Mouse (Mus musculus) forebrain, embryonic 11.5 days (tissue): Measurements from ENCODE around the gene Lhfp. TPM values are rescaled to one million over a fixed set of nuclear protein-coding genes. Genes with fewer than 3 reads are reported as not detected.
"Not testable (repeated sequence)": the region's sequence is repeated elsewhere in the genome, so short reads cannot be mapped to it uniquely, and the experiment has no call there.

Experiments used
- ATAC-seq: fragments of 200-750 bp; cut with Nextera tagmentation; replicated peaks from 2 replicates; pipeline ENCODE4 v1.8.0; 2017; ENCODE audit warnings: moderate TSS enrichment; ENCODE audit not compliant: low FRiP score
- DNase-seq: peaks from one replicate; pipeline ENCODE4 v3.0.0-alpha.2; 2017; ENCODE audit warnings: low spot score
- H3K27ac ChIP-seq: fragments of 300-500 bp; sonication (generic); 2 replicates; pipeline ENCODE4 v1.5.1; 2014; ENCODE audit warnings: low read depth, low read length
- H3K27me3 ChIP-seq: fragments of 300-500 bp; sonication (generic); 2 replicates; pipeline ENCODE4 v1.6.1; 2014; ENCODE audit warnings: mild to moderate bottlenecking, low read length, mixed read lengths; ENCODE audit not compliant: control insufficient read depth, insufficient read depth
- H3K36me3 ChIP-seq: fragments of 300-500 bp; sonication (generic); 2 replicates; pipeline ENCODE4 v1.6.1; 2014; ENCODE audit warnings: mild to moderate bottlenecking, low read length, moderate library complexity, mixed read lengths; ENCODE audit not compliant: control insufficient read depth, insufficient read depth
- H3K4me1 ChIP-seq: fragments of 300-500 bp; sonication (generic); replicated peaks from 2 replicates; pipeline ENCODE4 v1.6.1; 2014; ENCODE audit warnings: low read length, mixed read lengths; ENCODE audit not compliant: control insufficient read depth, insufficient read depth
- H3K4me2 ChIP-seq: fragments of 300-500 bp; sonication (generic); 2 replicates; pipeline ENCODE4 v1.6.1; 2014; ENCODE audit warnings: low read depth, mild to moderate bottlenecking, low read length, moderate library complexity, mixed read lengths; ENCODE audit not compliant: severe bottlenecking
- H3K4me3 ChIP-seq: fragments of 300-500 bp; sonication (generic); 2 replicates; pipeline ENCODE4 v1.5.1; 2014; ENCODE audit warnings: low read depth, low read length
- H3K9ac ChIP-seq: fragments of 300-500 bp; sonication (generic); 2 replicates; pipeline ENCODE4 v1.6.1; 2014; ENCODE audit warnings: low read length
- H3K9me3 ChIP-seq: fragments of 300-500 bp; sonication (generic); 2 replicates; pipeline ENCODE4 v1.6.1; 2016; ENCODE audit warnings: low read length, mixed read lengths; ENCODE audit not compliant: control insufficient read depth
- WGBS: fragments of 180-500 bp; shearing (Covaris S2); extraction: QIAGEN DNeasy Blood & Tissue Kit; methylation state at CpG from one replicate; pipeline ENCODE4 v1.1.7; 2014; 5-methylcytosine and 5-hydroxymethylcytosine counted together
- polyA plus RNA-seq: library from polyadenylated mRNA; unstranded; fragments of >200 nt; fragmentation: Nextera tagmentation; extraction: Ambion mirVana; gene quantifications from 2 replicates; pipeline ENCODE4 v1.2.1, GENCODE M21; 2014

Lhfp gene
- polyA plus RNA-seq, 1 experiment from 2014 or later = 24.8 TPM

GRCm38 (mm10) chr3:53109879-53110278 lies 68.6 kb downstream of the Lhfp start:
- WGBS = 59% methylated on average over 3 of the region's 3 CpGs
- Histone ChIP-seq H3K9ac (no peak overlapping the region), H3K4me2 (no peak overlapping the region)

GRCm38 (mm10) chr3:53112048-53112447 lies 70.7 kb downstream of the Lhfp start:
- 87% methylated on average over 7 of the region's 7 CpGs for WGBS
- H3K4me3 ChIP-seq = no peak overlapping the region
- H3K27ac ChIP-seq = no peak overlapping the region
- no peak for ATAC-seq
- H3K9me3 ChIP-seq = peaks cover 4% of the 10 kb centered on the region; the same call in 1 of the 2 replicates
- no peak for DNase-seq
- H3K36me3 ChIP-seq = no peaks in the 10 kb centered on the region
- no peak overlapping the region for H3K4me2 ChIP-seq
- H3K27me3 ChIP-seq = no peaks in the 10 kb centered on the region
- 0 out of 2 replicates have a peak, but pooled peaks cover 3% of the 10 kb centered on the region for H3K4me1 ChIP-seq
- no peak overlapping the region for H3K9ac ChIP-seq

More at GRCm38 (mm10) chr3:53109879-53110278, 68.6 kb downstream of the Lhfp start:
- Histone ChIP-seq H3K27ac (no peak overlapping the region), H3K36me3 (no peaks in the 10 kb centered on the region), H3K4me1 (0 out of 2 replicates have a peak, but pooled peaks cover 3% of the 10 kb centered on the region), H3K27me3 (no peaks in the 10 kb centered on the region), H3K4me3 (no peak overlapping the region), H3K9me3 (peaks cover 4% of the 10 kb centered on the region; the same call in 1 of the 2 replicates)
- DNase-seq = no peak
- no peak for ATAC-seq

- H3K27me3 ChIP-seq, H3K4me1 ChIP-seq, H3K9ac ChIP-seq, DNase-seq, ATAC-seq, H3K9me3 ChIP-seq, H3K36me3 ChIP-seq, H3K27ac ChIP-seq, H3K4me2 ChIP-seq, H3K4me3 ChIP-seq: not testable (repeated sequence)
- WGBS = 70% methylated on average over 3 of the region's 9 CpGs
These were observed 77.4 kb downstream of the Lhfp start for GRCm38 (mm10) chr3:53118755-53119154.

GRCm38 (mm10) chr3:53119978-53120377 lies 78.7 kb downstream of the Lhfp start:
- H3K27me3 ChIP-seq = no peaks in the 10 kb centered on the region
- 93% methylated on average over 6 of the region's 6 CpGs for WGBS
- ATAC-seq = no peak

GRCm38 (mm10) chr3:53125495-53125894 lies 84.2 kb downstream of the Lhfp start:
- Histone ChIP-seq H3K4me1 (no peaks in the 10 kb centered on the region), H3K4me3 (no peak overlapping the region), H3K9ac (no peak overlapping the region), H3K9me3 (no peaks in the 10 kb centered on the region), H3K27ac (no peak overlapping the region), H3K36me3 (no peaks in the 10 kb centered on the region), H3K27me3 (no peaks in the 10 kb centered on the region), H3K4me2 (no peak overlapping the region)
- no peak for DNase-seq
- no peak for ATAC-seq
- 72% methylated on average over 8 of the region's 8 CpGs for WGBS

More at GRCm38 (mm10) chr3:53119978-53120377, 78.7 kb downstream of the Lhfp start:
- no peaks in the 10 kb centered on the region for H3K9me3 ChIP-seq
- H3K4me2 ChIP-seq = no peak overlapping the region
- H3K4me3 ChIP-seq = no peak overlapping the region
- H3K36me3 ChIP-seq = no peaks in the 10 kb centered on the region
- H3K27ac ChIP-seq = no peak overlapping the region
- DNase-seq = no peak
- H3K4me1 ChIP-seq = no peaks in the 10 kb centered on the region
- H3K9ac ChIP-seq = no peak overlapping the region

- Histone ChIP-seq H3K4me1 (no peaks in the 10 kb centered on the region), H3K4me2 (no peak overlapping the region), H3K9ac (no peak overlapping the region), H3K9me3 (no peaks in the 10 kb centered on the region; the same call in 1 of the 2 replicates), H3K4me3 (no peak overlapping the region), H3K27me3 (no peaks in the 10 kb centered on the region), H3K27ac (no peak overlapping the region), H3K36me3 (no peaks in the 10 kb centered on the region)
- WGBS = 96% methylated on average over 2 of the region's 2 CpGs
- no peak for ATAC-seq
- no peak for DNase-seq
These were observed 97.5 kb downstream of the Lhfp start for GRCm38 (mm10) chr3:53138785-53139184.

- Histone ChIP-seq H3K36me3 (no peaks in the 10 kb centered on the region), H3K4me3 (no peak overlapping the region), H3K4me2 (no peak overlapping the region), H3K9me3 (no peaks in the 10 kb centered on the region; the same call in 1 of the 2 replicates), H3K9ac (no peak overlapping the region), H3K27ac (no peak overlapping the region), H3K4me1 (no peaks in the 10 kb centered on the region), H3K27me3 (no peaks in the 10 kb centered on the region)
- DNase-seq (no peak), ATAC-seq (no peak)
These were observed 97.9 kb downstream of the Lhfp start for GRCm38 (mm10) chr3:53139205-53139604.

- no peaks in the 10 kb centered on the region; the same call in 1 of the 2 replicates for H3K9me3 ChIP-seq
- no peak for ATAC-seq
- WGBS = 87% methylated on average over 5 of the region's 5 CpGs
These were observed 98.3 kb downstream of the Lhfp start for GRCm38 (mm10) chr3:53139642-53140041.

GRCm38 (mm10) chr3:53142528-53142927 lies 101.2 kb downstream of the Lhfp start:
- ATAC-seq (no peak), DNase-seq (no peak)
- H3K4me1 ChIP-seq = no peaks in the 10 kb centered on the region
- H3K27ac ChIP-seq = no peak overlapping the region
- no peaks in the 10 kb centered on the region for H3K9me3 ChIP-seq
- no peaks in the 10 kb centered on the region for H3K27me3 ChIP-seq
- WGBS = 59% methylated on average over 9 of the region's 9 CpGs
- H3K4me2 ChIP-seq = no peak overlapping the region
- no peak overlapping the region for H3K9ac ChIP-seq
- H3K36me3 ChIP-seq = no peaks in the 10 kb centered on the region
- H3K4me3 ChIP-seq = no peak overlapping the region

More at GRCm38 (mm10) chr3:53139642-53140041, 98.3 kb downstream of the Lhfp start:
- Histone ChIP-seq H3K27me3 (no peaks in the 10 kb centered on the region), H3K9ac (no peak overlapping the region), H3K4me3 (no peak overlapping the region), H3K4me2 (no peak overlapping the region), H3K27ac (no peak overlapping the region), H3K36me3 (no peaks in the 10 kb centered on the region), H3K4me1 (no peaks in the 10 kb centered on the region)
- DNase-seq = no peak
